Mouse (Mus musculus) layer of hippocampus, adult 11-12 months (tissue): ENCODE data around the gene Ints1.

Experiments
- DNase-seq: peaks from one replicate; pipeline ENCODE4 v3.0.0; 2022; ENCODE audit warnings: low spot score

Gene Ints1

DNA sequence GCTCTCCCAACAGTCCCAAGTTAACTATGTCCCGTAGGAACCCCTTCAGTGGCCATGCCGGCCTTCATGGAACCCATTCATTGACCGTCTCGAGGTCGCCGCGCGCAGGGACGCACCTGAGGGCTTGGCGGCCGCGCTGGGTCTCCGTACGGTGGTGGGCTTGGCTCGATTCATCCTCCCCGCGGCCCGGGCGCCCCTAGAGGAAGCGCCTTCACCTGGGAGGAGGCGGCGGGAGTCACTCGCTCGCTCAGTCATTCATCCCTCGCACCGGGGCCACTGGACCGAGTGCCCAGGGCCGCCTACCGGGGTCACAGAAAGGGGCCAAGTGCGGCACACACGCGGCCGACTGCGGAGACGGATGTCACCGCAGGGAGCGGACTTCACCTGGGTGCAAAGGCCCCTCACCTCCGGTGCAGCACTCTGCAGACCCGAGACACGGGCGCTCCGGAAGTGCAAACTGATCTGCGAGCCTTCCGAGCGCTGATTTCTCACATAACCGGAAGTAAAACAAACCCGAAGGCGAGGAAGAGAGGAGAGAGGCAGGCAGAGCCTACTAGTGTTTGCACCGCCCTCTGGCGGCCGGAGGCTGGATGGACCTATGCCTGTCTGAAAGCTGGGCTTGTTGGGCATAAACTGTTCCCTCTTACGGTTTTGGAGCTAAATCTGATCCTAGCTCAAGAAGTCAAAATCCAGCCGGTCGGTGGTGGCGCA, at the start of gene Ints1:
TSS of gene Ints1 (minus strand) at position 459 of the 711 bp plus-strand sequence.
- peak; percentile 98 for DNase-seq

DNA sequence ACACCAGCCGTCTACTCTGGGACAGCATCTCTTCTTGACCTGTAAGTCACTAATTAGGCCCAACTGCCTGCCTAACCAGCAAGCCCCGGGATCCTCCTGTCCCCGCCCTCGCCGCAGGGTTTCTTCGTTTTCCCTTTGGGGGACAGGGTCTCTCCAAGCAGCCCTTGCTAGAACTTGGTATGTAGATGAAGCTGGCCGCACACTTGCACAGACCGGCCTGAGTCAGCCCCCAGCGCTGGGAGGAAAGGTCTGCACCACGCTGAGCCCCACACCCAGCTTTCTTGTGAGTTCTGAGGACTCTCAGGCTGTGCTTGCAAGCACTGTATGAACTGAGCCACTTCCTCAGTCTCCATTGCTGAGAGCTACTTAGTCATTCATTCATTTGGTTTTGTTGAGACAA, 49.1 kb upstream of the Ints1 start:
- no peak for DNase-seq

DNA sequence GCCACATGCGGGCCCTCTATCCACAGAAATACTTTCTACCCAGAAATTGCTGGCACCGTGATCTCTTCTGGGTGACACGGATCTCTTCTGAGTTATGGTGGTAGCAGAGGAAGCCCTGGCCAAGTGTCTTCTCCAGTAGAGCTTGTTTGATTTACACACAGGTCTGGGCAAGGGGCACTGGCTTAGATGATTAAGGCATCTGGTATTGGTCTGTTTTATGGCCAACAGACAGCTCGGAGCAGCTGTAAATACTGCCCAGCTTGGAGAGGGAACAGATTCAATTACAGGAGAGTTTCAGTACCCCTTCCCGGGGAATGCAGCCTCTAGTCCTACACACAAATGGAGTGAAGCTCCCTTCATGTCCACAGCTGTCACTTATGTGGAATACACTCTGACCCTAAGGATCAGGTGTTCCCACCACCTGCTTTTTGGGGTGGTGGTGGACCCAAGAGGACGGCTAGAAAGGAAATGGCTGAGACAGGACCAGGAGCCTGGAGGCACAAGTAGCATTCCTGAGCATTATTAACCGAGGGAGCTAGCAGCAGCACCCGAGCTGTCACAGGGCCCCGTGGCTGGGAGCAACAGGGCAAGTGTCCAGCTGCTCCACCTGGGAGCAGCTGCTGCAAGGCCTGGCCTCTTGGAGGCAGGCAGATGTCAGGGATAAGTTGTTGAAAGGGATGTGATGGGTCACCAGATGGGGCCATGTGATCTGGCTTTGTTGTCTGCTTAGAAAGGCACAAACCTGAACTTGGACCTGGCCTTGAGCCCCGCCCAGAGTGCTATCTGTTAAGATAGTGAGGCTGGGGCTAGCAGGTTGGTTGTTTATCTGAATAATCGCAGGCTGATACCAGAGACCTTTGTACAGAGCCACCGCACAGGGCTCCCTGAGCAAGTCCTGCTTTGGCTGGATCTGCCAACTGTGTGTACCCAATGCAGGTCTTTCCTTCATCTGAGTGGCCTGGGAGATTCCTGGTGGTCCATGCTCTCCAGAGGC, 46.3 kb upstream of the Ints1 start:
- DNase-seq: no peak

DNA sequence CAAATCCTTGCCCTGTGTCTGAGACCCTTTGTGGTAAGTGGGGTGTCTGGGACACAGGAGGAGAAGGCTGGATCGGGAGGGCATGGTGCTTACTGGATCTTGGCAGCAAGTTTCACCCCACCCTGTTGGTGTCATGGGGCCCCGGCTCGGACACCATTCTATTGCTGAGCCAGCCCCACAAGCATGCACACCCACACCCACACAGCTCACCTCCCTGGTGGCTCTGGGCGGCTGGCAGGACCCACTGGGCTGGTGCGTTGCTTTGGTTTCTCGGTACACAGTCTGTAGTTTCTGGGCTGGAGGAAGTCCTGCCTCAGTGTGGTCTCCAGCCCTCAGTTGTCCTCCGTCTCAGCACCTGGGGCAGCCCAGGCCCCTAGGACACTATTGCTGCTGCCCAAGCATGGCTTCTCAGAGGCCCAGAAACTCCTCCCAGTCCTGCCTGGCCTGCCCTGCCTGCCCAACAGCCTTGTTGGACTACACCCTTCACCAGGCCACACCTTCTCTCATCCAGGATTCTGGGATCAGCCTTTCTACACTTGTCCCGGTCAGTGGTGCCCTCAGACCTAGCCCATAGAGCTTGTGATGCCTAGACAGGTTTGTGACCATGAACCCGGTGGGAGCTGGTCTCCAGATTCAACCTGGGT, 44.2 kb upstream of the Ints1 start, which contains the start of gene Tmem184a:
TSS of gene Tmem184a (minus strand) at position 380 of the 644 bp plus-strand sequence.
- DNase-seq: no peak

DNA sequence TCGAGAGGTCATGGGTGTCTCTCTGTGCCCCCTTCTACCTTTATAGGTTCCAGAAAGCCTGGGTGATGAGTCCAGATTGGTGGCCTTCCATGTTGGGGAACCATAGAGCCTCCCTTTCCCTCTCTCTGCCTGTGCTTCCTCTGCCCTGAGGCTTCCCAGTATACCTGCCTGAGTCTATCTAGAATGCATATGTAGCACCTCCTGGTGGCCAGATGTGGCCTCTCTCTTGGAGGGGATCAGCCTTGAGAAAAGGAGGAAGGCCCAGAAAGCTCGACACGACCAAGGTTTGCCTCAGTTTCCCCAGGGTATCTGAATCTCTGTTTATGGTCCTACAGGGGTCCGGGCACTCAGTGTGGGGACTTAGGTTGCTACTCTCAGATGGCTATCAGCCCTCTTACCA, 43.3 kb upstream of the Ints1 start:
- DNase-seq: no peak

DNA sequence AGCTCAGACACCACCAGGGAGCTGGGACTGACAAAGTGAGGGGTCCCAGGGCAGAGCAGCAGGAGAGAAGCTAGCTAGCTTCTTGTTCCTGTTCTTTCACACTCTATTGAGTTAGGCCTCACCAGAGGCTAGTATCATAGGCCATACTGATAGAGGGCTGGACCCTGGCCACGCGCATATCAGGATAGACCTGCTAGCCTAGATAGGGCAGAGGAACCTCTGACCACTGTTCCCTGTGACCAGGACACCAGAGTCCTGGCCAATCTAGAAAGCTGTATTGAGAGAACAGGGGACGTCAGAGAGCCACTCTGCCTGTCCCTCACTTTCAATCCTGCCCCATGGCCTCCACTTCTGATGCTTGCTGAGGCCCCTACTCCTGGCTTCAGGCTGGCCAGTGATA, 42.6 kb upstream of the Ints1 start:
- DNase-seq: no peak

DNA sequence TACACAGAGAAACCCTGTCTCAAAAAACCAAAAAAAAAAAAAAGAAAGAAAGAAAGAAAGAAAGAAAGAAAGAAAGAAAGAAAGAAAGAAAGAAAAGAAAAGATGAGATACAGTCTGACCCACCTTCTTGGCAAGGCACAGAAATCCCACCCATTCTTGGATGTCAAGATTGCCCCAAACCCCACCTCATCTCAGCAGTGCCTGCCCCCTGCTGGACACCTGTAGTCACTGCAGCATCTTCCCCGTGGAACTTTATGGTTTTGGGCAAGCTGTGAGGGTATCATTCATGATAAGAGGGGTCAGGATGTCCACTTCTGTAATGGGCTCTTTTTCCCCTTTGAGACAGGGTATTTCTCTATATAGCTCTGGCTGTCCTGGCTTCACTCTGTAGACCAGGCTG, 41.8 kb upstream of the Ints1 start:
- no peak for DNase-seq

DNA sequence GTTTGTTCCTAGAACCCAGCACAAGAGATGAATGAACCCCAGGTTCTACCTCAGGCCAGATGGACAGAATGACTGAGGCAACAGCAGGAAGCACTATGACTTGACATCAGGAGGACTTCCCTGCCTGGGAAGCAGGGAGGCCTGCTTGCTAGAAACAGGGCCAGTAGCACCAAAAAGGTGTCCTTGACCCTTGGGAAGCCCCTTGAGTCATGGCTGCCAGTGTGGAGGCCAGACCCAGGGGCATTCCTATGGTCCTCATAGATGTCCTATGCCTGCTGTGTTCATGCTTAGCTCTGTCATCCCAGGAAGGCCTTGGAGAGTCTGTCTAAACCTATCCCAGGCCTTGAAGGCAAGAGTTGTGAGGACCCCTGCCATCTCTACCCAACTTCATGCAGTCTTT, 41.0 kb upstream of the Ints1 start:
- DNase-seq: no peak

DNA sequence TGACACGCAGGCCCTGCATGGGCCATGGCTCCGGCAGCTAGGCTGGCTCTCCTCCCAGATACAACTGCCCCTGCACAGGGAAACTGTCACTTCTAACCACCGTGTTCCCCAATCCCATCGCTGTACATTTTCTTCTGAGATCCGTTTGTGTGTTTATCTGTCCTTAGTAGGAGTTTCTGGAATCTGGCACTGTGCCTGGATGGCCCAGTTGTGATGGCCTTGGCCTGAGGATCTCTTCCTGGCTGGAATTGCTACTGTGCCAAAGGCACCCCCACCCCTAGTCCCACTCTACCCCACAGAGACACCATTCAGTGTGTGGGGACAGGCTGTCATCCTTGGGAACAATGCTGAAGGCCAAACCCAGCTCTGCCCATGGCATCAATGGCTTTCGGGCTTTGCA, 40.5 kb upstream of the Ints1 start:
- no peak for DNase-seq

DNA sequence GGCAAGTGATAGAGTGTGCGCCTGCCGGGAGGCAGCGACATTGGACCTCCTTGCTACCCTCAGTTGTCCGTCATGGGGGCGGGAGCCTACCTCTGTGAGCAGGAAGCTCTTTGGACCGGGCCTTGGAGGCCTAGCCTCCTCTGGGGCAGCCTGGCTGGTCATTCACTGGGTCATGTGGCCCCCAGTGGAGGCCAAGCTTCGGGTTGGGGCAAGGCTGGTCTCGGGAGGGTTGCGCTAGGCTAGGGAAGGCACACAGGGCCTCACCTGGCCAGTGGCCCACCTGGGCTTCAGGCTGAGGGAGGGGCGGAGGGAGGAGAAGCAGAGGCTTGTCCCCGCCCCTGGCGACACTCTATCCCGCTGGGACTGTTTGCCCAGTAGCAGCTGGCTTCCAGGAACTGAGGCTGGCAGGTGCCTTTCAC, 38.5 kb upstream of the Ints1 start:
- DNase-seq: no peak

DNA sequence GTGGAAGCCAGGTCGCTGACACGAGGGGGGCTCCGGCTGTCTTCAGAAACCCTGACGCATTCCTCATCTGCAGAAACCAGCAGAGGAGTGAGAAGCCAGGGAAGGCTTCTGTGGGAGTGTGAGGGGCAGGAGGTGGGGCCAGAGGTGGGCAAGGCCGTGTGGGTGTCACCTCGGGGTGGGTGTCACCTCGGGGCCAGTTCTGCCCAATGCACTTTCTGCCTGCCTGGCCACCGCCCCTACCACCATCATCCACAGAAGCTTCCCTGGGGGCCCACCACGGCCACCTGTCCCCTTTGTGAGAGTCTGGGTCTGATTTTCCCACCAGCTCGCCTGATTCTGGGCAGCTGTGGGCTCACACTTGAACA, 37.6 kb upstream of the Ints1 start:
- no peak for DNase-seq

DNA sequence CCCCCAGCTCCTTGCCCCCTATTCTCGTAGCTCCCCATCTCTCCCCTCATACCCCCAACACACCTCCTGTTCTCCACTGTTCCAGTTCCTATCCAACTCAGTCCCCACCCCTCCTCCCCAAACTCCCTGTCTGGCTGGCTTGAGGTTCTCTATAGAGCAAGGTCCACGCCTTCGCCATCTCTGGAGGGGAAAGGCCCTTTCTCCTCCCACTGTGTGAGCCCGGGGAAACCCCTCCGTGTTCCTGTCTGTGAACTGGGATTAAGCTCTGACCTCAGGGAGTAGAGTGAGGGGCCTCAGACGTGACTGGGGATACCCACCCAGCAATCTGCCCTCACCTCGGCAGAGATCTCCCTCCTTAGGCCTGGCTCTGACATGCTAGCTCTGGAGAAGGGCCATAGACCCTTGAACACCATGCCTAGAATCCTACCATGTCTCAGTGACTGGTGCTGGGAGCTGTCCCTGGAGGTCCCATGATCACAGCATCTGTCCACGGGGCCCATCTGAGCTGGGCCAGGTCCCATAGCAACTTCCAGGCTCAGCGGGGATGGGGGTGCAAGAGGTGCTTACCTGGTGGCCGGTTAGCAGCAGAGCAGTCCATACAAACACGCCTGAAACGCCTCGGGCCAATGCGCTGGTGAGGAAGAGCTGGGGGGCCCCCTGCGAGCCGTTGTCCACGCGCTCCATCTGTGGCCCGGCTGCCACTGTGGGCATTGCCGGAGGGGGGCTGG, 37.1 kb upstream of the Ints1 start:
- no peak for DNase-seq

DNA sequence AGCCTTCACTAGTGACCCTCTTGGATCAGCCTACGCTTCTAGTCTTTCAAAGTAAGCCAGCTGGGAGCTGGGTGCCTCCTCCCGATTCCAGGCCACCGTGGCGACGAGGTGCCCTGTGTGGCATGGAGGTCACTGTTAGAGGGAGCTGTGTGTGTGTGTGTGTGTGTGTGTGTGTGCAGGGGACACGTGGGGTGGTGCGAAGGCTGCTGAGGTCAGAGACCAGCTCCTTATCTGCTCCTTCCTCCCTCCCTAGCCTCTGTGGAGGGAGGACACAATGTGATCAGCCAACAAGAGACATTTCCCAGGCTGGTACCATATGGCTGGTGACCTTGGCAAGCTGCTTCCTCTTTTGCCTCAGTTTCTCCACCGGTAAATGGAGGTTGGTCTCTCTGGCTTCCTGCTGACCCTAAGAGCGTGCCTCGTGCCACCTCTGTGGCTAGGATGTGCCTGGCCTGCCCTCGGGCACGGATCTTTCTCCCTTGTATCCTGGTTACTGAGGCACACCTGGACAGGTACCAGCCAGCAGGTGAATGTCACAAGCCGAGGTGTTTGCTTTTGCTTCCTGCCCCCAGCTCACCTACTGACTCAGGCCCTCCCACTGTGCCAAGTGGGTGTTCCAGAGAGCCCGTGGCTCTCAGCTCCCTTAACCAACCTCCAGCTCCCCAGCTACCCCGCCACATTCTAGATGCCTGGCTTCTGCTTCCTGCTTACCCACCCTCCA, 36.4 kb upstream of the Ints1 start:
- no peak for DNase-seq

DNA sequence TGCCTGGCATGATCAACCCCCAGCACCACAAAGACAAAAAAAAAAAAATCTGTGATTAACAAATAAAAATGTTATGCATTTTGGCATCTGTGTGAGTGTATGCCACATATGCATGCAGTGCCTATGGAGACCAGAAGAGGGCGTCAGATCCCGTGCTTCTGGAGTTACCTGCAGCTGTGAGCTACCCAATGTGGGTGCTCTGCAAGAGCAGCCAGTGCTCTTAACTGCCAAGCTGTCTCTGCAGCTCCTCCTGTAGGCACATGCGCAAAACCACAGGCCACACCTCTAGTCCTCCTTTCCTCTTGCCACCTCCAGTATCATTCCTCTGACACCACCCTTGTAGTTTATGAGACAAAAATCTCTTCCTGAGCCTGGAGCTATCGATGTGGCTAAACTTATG, 33.9 kb upstream of the Ints1 start:
- DNase-seq: no peak

DNA sequence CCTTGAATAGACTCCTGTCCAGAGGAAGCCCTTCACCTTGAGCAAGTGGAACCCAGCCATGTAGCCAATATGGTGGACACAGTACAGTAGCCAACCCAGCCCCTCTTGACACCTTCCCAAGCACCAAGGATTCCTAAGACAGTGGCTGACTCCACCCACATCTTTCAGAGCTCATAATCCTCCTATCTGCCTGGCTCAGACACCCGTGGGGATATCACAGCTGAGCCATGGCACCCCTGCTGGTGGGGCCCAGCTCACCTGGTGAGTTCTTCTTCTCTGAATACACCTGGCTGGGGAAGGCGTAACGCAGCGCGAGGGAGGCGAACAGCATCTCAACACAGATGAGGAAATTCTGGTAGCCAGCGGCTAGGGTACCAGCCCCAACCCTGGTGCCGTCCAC, 30.4 kb upstream of the Ints1 start:
- DNase-seq: no peak

DNA sequence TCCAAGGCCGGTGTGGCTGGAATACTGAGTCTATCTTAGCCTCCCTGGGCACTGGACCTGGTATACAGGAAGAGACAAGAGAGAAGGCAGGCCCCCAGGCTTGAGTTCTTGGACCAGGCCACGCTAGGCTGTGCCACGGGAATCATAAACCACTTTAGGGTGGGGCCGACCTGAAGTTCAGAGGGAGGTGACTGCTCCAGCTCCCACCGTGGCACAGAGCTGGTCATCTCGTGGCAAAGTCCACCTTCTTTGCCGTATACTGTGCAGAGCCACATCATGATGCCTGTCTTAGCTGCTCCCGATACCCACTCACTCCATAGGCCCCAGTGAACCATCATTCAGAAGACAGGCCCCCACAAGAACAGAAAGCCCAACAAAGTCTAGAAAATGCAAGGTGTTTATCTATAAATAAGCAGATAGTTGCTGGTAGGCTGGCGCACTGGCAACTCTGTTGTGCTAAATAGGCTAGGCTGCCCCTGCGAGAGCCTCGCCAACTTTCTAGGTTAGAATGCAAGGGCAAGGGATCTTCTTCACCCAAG, 29.2 kb upstream of the Ints1 start:
- DNase-seq: no peak

DNA sequence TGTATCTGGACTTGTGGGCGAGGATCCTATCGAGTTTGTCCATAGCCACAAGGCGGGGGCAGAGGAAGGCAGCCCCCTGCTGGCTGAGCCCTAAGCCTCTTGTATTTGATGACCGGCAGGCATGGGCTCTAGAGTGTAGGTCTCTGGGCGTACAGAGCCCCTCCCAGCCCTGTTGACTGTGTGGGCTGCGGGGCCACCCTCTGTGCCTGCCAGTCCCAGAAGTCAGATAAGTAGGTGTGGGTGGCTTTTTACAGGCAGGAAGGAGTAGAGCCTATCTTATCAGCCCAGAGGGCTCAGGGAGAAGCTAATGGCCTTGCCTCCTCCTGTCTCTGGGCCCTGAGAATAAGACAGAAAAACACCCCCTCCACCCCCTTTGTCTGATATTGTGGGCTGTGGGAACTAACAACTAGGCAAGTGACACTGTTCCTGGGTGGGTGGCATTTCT, 28.7 kb upstream of the Ints1 start:
- DNase-seq: no peak

DNA sequence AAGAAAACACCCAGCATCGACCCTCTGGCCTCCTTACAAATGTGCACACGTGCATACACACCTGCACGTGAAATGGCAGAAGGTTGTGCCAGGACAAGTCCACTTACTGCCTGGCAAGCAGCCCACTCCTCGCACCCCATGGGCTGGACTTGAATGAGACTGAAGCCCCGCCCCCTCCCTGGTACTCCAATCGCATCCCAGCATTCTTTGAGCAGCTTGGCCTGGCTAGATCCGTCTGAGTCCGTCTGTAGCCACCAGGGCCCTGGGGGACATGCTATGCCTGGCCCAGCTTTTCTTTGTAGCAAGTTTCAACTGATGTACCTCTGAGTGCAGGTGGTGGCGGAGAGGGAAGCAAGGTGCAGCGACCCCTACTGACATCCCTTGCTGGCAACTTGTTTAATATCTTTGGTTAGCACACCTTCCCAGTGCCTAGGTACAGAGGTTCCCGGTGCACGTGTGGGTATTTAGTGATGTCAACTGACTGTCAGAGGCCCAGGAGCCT, 28.2 kb upstream of the Ints1 start:
- no peak for DNase-seq

DNA sequence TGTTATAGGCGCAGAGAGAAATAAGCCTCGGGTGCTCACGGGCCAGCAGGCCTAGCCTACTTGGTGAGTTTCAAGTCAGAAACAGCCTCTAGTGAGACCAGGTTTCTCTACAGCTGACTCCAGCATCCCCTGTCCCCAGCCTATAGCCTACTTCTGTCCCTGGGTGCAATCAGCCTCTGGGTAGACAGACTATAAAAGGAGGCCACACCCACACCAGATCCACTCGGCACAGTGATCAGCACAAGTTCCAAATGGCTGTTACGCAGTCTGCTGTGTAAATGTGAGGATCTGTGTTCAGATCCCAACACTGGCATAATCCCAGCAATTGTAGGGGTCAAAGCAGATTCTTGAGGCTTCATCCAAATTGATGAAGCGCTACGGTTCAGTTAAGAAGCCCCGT, 27.7 kb upstream of the Ints1 start:
- no peak for DNase-seq

DNA sequence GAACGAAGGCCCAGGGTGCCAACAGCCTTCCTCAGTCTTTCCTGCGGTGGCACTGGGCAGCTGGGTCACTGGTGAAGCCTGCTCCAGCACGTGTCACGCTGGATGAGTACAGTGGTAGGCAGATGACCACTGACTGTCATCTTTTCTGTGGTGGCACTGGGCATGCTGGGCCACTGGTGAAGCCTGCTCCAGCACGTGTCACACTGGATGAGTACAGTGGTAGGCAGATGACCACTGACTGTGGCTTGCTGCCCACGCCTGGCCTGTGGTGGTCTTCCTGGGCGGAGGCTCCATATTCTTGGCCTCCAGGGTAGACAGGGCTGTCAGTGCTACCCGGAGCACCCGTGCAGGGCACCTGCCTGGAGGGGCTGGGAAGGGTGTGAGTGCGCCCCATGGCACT, 26.4 kb upstream of the Ints1 start:
- DNase-seq: no peak

DNA sequence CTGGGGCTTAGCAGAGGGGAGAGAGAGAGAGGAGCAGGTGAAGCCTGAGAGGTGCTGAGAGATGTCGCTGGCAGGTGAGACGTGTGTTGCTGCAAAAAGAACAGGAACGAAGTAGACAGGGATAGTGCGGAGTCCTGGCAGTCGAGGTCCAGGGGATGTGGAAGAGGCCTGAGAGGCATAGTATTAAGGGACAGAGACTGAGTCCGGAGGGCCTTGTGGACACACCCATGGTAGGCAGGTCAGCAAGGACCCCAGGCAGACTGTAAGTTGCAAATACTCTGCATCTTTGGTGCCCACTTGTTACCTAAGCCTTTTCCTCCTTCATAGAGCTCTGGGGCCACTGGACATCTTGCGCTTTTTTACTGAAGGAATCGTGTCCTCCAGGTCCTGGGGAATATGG, 25.8 kb upstream of the Ints1 start:
- DNase-seq: no peak
